Mouse (Mus musculus) forebrain, postnatal 0 days (tissue): ENCODE measurements around the gene Vmn2r83. TPM values are rescaled to one million over a fixed set of nuclear protein-coding genes. Genes with fewer than 3 reads are reported as not detected.

Experiments
- ATAC-seq: fragments of 200-750 bp; cut with Nextera tagmentation; 2 replicates; pipeline ENCODE4 v1.8.0; 2017; ENCODE audit warnings: mild to moderate bottlenecking, moderate library complexity
- DNase-seq: peaks from one replicate; pipeline ENCODE4 v3.0.0-alpha.2; 2015
- H3K27ac ChIP-seq: fragments of 300-500 bp; sonication (generic); 2 replicates; pipeline ENCODE4 v1.5.1; 2014; ENCODE audit warnings: low read depth, mild to moderate bottlenecking, antibody characterized with exemption, low read length, moderate library complexity, mixed read lengths
- H3K27me3 ChIP-seq: fragments of 300-500 bp; sonication (generic); 2 replicates; pipeline ENCODE4 v1.6.1; 2014; ENCODE audit warnings: mild to moderate bottlenecking, low read length, mixed read lengths; ENCODE audit not compliant: insufficient read depth
- H3K36me3 ChIP-seq: fragments of 300-500 bp; sonication (generic); 2 replicates; pipeline ENCODE4 v1.6.1; 2014; ENCODE audit warnings: mild to moderate bottlenecking, moderate library complexity; ENCODE audit not compliant: insufficient read depth
- H3K4me1 ChIP-seq: fragments of 300-500 bp; sonication (generic); 2 replicates; pipeline ENCODE4 v1.6.1; 2014; ENCODE audit warnings: antibody characterized with exemption; ENCODE audit not compliant: insufficient read depth
- H3K4me2 ChIP-seq: fragments of 300-500 bp; sonication (generic); 2 replicates; pipeline ENCODE4 v1.6.1; 2014; ENCODE audit warnings: low read depth, mild to moderate bottlenecking, moderate library complexity
- H3K4me3 ChIP-seq: fragments of 300-500 bp; sonication (generic); 2 replicates; pipeline ENCODE4 v1.5.1; 2014; ENCODE audit warnings: low read depth, low read length, mixed read lengths
- H3K9ac ChIP-seq: fragments of 300-500 bp; sonication (generic); 2 replicates; pipeline ENCODE4 v1.6.1; 2014; ENCODE audit warnings: mild to moderate bottlenecking
- H3K9me3 ChIP-seq: fragments of 300-500 bp; sonication (generic); 2 replicates; pipeline ENCODE4 v1.6.1; 2016; ENCODE audit warnings: low read length
- CTCF ChIP-seq: sonication (generic); IDR thresholded peaks from 2 replicates; pipeline ENCODE4 v1.5.1; 2016; ENCODE audit warnings: antibody characterized with exemption, control low read depth, low read depth
- WGBS: fragments of 180-500 bp; shearing (Covaris S2); extraction: QIAGEN DNeasy Blood & Tissue Kit; methylation state at CpG from one replicate; pipeline ENCODE4 v1.1.7; 2014; 5-methylcytosine and 5-hydroxymethylcytosine counted together
- polyA plus RNA-seq: library from polyadenylated mRNA; unstranded; fragments of >200 nt; fragmentation: Nextera tagmentation; extraction: Ambion mirVana; gene quantifications from 2 replicates; pipeline ENCODE4 v1.2.1, GENCODE M21; 2015
- total RNA-seq: library from RNA; depleted of rRNA; stranded (reverse); fragments of >200 nt; gene quantifications from 2 replicates; pipeline ENCODE4 v1.2.3, GENCODE M21; 2014

Gene Vmn2r83
- total and polyA plus RNA-seq, 2 experiments from 2014 or later = not detected

- no peak overlapping the region for H3K9ac ChIP-seq
- H3K27me3 ChIP-seq = no peaks in the 10 kb centered on the region
- ATAC-seq (no peak), DNase-seq (no peak)
- WGBS = 94% methylated on average over 8 of the region's 8 CpGs
- H3K27ac ChIP-seq = no peak overlapping the region
- TF ChIP-seq CTCF = no peak
- H3K4me3 ChIP-seq = no peak overlapping the region
- H3K9me3 ChIP-seq = no peaks in the 10 kb centered on the region
- H3K4me2 ChIP-seq = no peak overlapping the region
- no peaks in the 10 kb centered on the region for H3K4me1 ChIP-seq
- no peaks in the 10 kb centered on the region for H3K36me3 ChIP-seq
Measured at GRCm38 (mm10) chr10:79525456-79526325, 57.2 kb downstream of the Vmn2r83 start.

- H3K4me1 ChIP-seq = no peaks in the 10 kb centered on the region
- H3K4me2 ChIP-seq = no peak overlapping the region
- no peaks in the 10 kb centered on the region for H3K9me3 ChIP-seq
- no peak overlapping the region for H3K4me3 ChIP-seq
- TF ChIP-seq CTCF = no peak
- DNase-seq = no peak
- H3K36me3 ChIP-seq = no peaks in the 10 kb centered on the region
- H3K9ac ChIP-seq = no peak overlapping the region
- H3K27me3 ChIP-seq = no peaks in the 10 kb centered on the region
- H3K27ac ChIP-seq = no peak overlapping the region
- 94% methylated on average over 12 of the region's 12 CpGs for WGBS
- no peak for ATAC-seq
Measured at GRCm38 (mm10) chr10:79526661-79527452, 58.3 kb downstream of the Vmn2r83 start.

GRCm38 (mm10) chr10:79527453-79527845 is 58.9 kb downstream of the Vmn2r83 start:
- no peak overlapping the region for H3K27ac ChIP-seq
- no peaks in the 10 kb centered on the region for H3K9me3 ChIP-seq
- no peak overlapping the region for H3K4me3 ChIP-seq
- DNase-seq = no peak
- no peak for TF ChIP-seq CTCF
- ATAC-seq = no peak
- no peaks in the 10 kb centered on the region for H3K27me3 ChIP-seq
- no peaks in the 10 kb centered on the region for H3K36me3 ChIP-seq
- H3K4me2 ChIP-seq = no peak overlapping the region
- no peaks in the 10 kb centered on the region for H3K4me1 ChIP-seq
- 92% methylated on average over 6 of the region's 6 CpGs for WGBS
- H3K9ac ChIP-seq = no peak overlapping the region

GRCm38 (mm10) chr10:79528081-79528480 is 59.5 kb downstream of the Vmn2r83 start:
- Histone ChIP-seq H3K4me3 (no peak overlapping the region), H3K27me3 (no peaks in the 10 kb centered on the region), H3K36me3 (no peaks in the 10 kb centered on the region), H3K27ac (no peak overlapping the region), H3K4me1 (peaks cover 3% of the 10 kb centered on the region; the same call in 1 of the 2 replicates), H3K9me3 (no peaks in the 10 kb centered on the region), H3K4me2 (no peak overlapping the region), H3K9ac (no peak overlapping the region)
- peak; percentile 13; the same call in 1 of the 2 replicates for TF ChIP-seq CTCF
- WGBS = 81% methylated on average over 3 of the region's 3 CpGs
- ATAC-seq = no peak
- DNase-seq = no peak

- DNase-seq = no peak
- Histone ChIP-seq H3K9me3 (no peaks in the 10 kb centered on the region), H3K36me3 (no peaks in the 10 kb centered on the region), H3K27ac (no peak overlapping the region), H3K4me2 (no peak overlapping the region), H3K9ac (no peak overlapping the region), H3K27me3 (no peaks in the 10 kb centered on the region), H3K4me1 (peaks cover 6% of the 10 kb centered on the region; the same call in 1 of the 2 replicates), H3K4me3 (no peak overlapping the region)
- 84% methylated on average over 8 of the region's 8 CpGs for WGBS
- no peak for ATAC-seq
- TF ChIP-seq CTCF = no peak
Measured at GRCm38 (mm10) chr10:79530241-79530640, 61.7 kb downstream of the Vmn2r83 start.

GRCm38 (mm10) chr10:79530721-79531120 is 62.2 kb downstream of the Vmn2r83 start:
- WGBS = 94% methylated on average over 13 of the region's 13 CpGs
- H3K4me3 ChIP-seq = no peak overlapping the region
- H3K9me3 ChIP-seq = no peaks in the 10 kb centered on the region
- H3K27me3 ChIP-seq = no peaks in the 10 kb centered on the region
- ATAC-seq = no peak
- peaks cover 6% of the 10 kb centered on the region; the same call in 1 of the 2 replicates for H3K4me1 ChIP-seq
- no peak overlapping the region for H3K9ac ChIP-seq
- H3K36me3 ChIP-seq = no peaks in the 10 kb centered on the region
- DNase-seq = no peak
- TF ChIP-seq CTCF = no peak
- H3K27ac ChIP-seq = no peak overlapping the region
- no peak overlapping the region for H3K4me2 ChIP-seq

GRCm38 (mm10) chr10:79531593-79531992 is 63.1 kb downstream of the Vmn2r83 start:
- WGBS = 90% methylated on average over 3 of the region's 3 CpGs
- no peak for TF ChIP-seq CTCF
- ATAC-seq (no peak), DNase-seq (no peak)
- no peaks in the 10 kb centered on the region for H3K9me3 ChIP-seq
- no peak overlapping the region for H3K27ac ChIP-seq
- no peaks in the 10 kb centered on the region for H3K36me3 ChIP-seq
- H3K27me3 ChIP-seq = no peaks in the 10 kb centered on the region
- H3K4me2 ChIP-seq = no peak overlapping the region
- H3K9ac ChIP-seq = no peak overlapping the region
- no peak overlapping the region for H3K4me3 ChIP-seq
- peaks cover 6% of the 10 kb centered on the region; the same call in 1 of the 2 replicates for H3K4me1 ChIP-seq
